Mouse (Mus musculus): Measurements from ENCODE around the gene Tmem233.

GRCm38 (mm10) chr5:116045581-116045980, 37.5 kb downstream of the Tmem233 start:
- no peak for TF ChIP-seq CTCF (IDR thresholded peaks at IDR 0.05; ENCODE audit: extremely low read depth, insufficient read depth, low read length)
- TF ChIP-seq POLR2A (IDR thresholded peaks at IDR 0.05; ENCODE audit: extremely low read depth, insufficient read depth, low read length) = no peak
